In the genomic region with DNA sequence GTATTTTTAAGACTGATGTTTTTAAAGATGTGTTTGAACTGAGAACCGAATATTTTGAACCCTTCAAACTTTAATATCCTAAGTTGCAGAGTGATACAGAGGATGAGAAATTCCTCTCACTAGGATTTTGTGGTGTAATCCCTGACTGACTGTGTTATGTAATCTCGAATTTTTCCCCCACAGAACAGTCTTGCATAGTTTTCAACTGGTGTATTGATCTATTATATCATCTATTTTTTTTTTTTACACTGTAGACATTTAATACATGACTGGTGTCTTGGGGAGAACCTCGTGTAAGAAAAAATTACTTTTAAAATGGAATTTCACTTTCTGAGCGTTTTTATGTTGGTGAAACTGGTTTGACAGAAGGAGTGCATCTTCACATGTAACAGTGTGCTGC, we compare ENCODE assay signal across 16 mouse cellular contexts. TPM values are rescaled to one million over a fixed set of nuclear protein-coding genes. Genes with fewer than 3 reads are reported as not detected.
DNase-seq lines count a peak whose midpoint lies in the region; ATAC-seq and TF ChIP-seq lines count a peak whose summit lies in the region.
"Had no signal": no experiment of that assay in that cellular context is flagged by ENCODE, and none has a peak within 500 bp of the region (broad histone marks: within the 10 kb centered on the region; RNA-seq: fewer than 3 reads in every experiment).

No protein-coding gene starts in this region.

- DNase-seq in cerebellum, adult 2 months: peak in 1 of 2 experiments; percentile 60
- DNase-seq in cerebellum, adult 8-10 months: no peak
- no peak for DNase-seq in heart, adult 18-20 months
- no peak for DNase-seq in stomach, postnatal 0 days (ENCODE audit: low spot score)
- DNase-seq in frontal cortex, postnatal 10 days (ENCODE audit: low spot score in 2 of 2): no peak
- DNase-seq in ovary, postnatal 36 days (ENCODE audit: low spot score): no peak
- DNase-seq: adrenal gland, adult 2 months; cerebellum, postnatal 36 days; kidney, postnatal 36 days; lung, embryonic 14.5 days; right cerebral cortex, postnatal 25 days had no signal

- TF ChIP-seq EP300 in stomach, postnatal 0 days (optimal IDR thresholded peaks at IDR 0.05): no peak

- TF ChIP-seq POLR2A in cerebellum, adult 2 months (IDR thresholded peaks at IDR 0.05; ENCODE audit: borderline replicate concordance, insufficient read depth, low read length): no peak

- TF ChIP-seq CTCF in cerebellum, adult 2 months (IDR thresholded peaks at IDR 0.05; ENCODE audit: borderline replicate concordance, insufficient read depth, low read depth, low read length): no peak
- no peak for TF ChIP-seq CTCF in stomach, postnatal 0 days (IDR thresholded peaks at IDR 0.05; ENCODE audit: low read depth)

- WGBS in cerebellum, adult 2 months: 29% methylated on average over 4 of the region's 4 CpGs
- WGBS in heart, embryonic 16.5 days: 64% methylated on average over 4 of the region's 4 CpGs
- WGBS in stomach, embryonic 14.5 days: 56% methylated on average over 4 of the region's 4 CpGs
- WGBS in stomach, postnatal 0 days: 69% methylated on average over 4 of the region's 4 CpGs

- H3K27ac ChIP-seq in cerebellum, adult 2 months (ENCODE audit: insufficient read depth, low read length): 0 out of 2 replicates have a peak overlapping the region, but pooled peaks have one; percentile 66
- H3K27ac ChIP-seq in heart, embryonic 16.5 days (ENCODE audit: low read length): no peak overlapping the region
- H3K27ac ChIP-seq in stomach, embryonic 14.5 days (ENCODE audit: low read length): no peak overlapping the region
- no peak overlapping the region for H3K27ac ChIP-seq in stomach, postnatal 0 days (replicated peaks)
- H3K27ac ChIP-seq: embryonic facial prominence, embryonic 13.5 days had no signal

- no peak for ATAC-seq in heart, embryonic 16.5 days (replicated peaks; ENCODE audit: extremely low read depth, insufficient read depth, low FRiP score)
- no peak for ATAC-seq in stomach, embryonic 14.5 days (ENCODE audit: insufficient number of reproducible peaks, insufficient read depth, low FRiP score, low read depth)
- no peak for ATAC-seq in stomach, postnatal 0 days (ENCODE audit: low FRiP score, low TSS enrichment)
- ATAC-seq: intestine, embryonic 16.5 days; Patski had no signal

- H3K4me3 ChIP-seq in cerebellum, adult 2 months (replicated peaks; ENCODE audit: insufficient read depth, low read depth, low read length): peak overlapping the region; percentile 70
- H3K4me3 ChIP-seq in heart, embryonic 16.5 days (ENCODE audit: low read length): peak overlapping the region; percentile 24
- no peak overlapping the region for H3K4me3 ChIP-seq in stomach, embryonic 14.5 days (ENCODE audit: low read depth, low read length)
- no peak overlapping the region for H3K4me3 ChIP-seq in stomach, postnatal 0 days (ENCODE audit: low read depth, low read length)
- H3K4me3 ChIP-seq: embryonic facial prominence, embryonic 13.5 days had no signal

- peaks cover 14% of the 10 kb centered on the region; the same call in 1 of the 2 replicates for H3K4me1 ChIP-seq in cerebellum, adult 2 months (ENCODE audit: control insufficient read depth, insufficient read depth, low read length)
- 0 out of 2 replicates have a peak, but pooled peaks cover 3% of the 10 kb centered on the region for H3K4me1 ChIP-seq in heart, embryonic 16.5 days (ENCODE audit: control insufficient read depth, insufficient read depth, low read length)
- H3K4me1 ChIP-seq in stomach, embryonic 14.5 days (ENCODE audit: control insufficient read depth, insufficient read depth, low read length): no peaks in the 10 kb centered on the region
- no peaks in the 10 kb centered on the region for H3K4me1 ChIP-seq in stomach, postnatal 0 days (replicated peaks; ENCODE audit: control insufficient read depth, insufficient read depth)

- no peaks in the 10 kb centered on the region for H3K9me3 ChIP-seq in heart, embryonic 16.5 days (replicated peaks; ENCODE audit: control insufficient read depth, low read length)
- no peaks in the 10 kb centered on the region for H3K9me3 ChIP-seq in stomach, embryonic 14.5 days (ENCODE audit: control insufficient read depth, low read depth, low read length)
- H3K9me3 ChIP-seq in stomach, postnatal 0 days (ENCODE audit: control insufficient read depth, low read length): no peaks in the 10 kb centered on the region
- H3K9me3 ChIP-seq: embryonic facial prominence, embryonic 13.5 days had no signal

- no peak overlapping the region for H3K9ac ChIP-seq in heart, embryonic 16.5 days (ENCODE audit: low read length)
- no peak overlapping the region for H3K9ac ChIP-seq in stomach, embryonic 14.5 days (replicated peaks; ENCODE audit: low read depth, low read length)
- no peak overlapping the region for H3K9ac ChIP-seq in stomach, postnatal 0 days (ENCODE audit: low read length)
- H3K9ac ChIP-seq: embryonic facial prominence, embryonic 13.5 days; lung, embryonic 14.5 days had no signal

- H3K27me3 ChIP-seq in cerebellum, adult 2 months (ENCODE audit: control insufficient read depth, insufficient read depth, low read length): no peaks in the 10 kb centered on the region
- H3K27me3 ChIP-seq in heart, embryonic 16.5 days (ENCODE audit: control insufficient read depth, insufficient read depth, low read length): no peaks in the 10 kb centered on the region
- H3K27me3 ChIP-seq in stomach, embryonic 14.5 days (ENCODE audit: control insufficient read depth, insufficient read depth, low read length): no peaks in the 10 kb centered on the region
- no peaks in the 10 kb centered on the region for H3K27me3 ChIP-seq in stomach, postnatal 0 days (ENCODE audit: control insufficient read depth, insufficient read depth, low read length)
- H3K27me3 ChIP-seq: embryonic facial prominence, embryonic 13.5 days; Patski had no signal

- peak overlapping the region; percentile 65 for H3K4me2 ChIP-seq in heart, embryonic 16.5 days (ENCODE audit: low read depth, low read length)
- H3K4me2 ChIP-seq in stomach, embryonic 14.5 days (replicated peaks; ENCODE audit: low read depth, low read length): peak overlapping the region; percentile 74
- no peak overlapping the region for H3K4me2 ChIP-seq in stomach, postnatal 0 days (replicated peaks; ENCODE audit: low read depth)

- no peaks in the 10 kb centered on the region for H3K36me3 ChIP-seq in heart, embryonic 16.5 days (ENCODE audit: control insufficient read depth, insufficient read depth)
- H3K36me3 ChIP-seq in stomach, embryonic 14.5 days (ENCODE audit: control insufficient read depth, insufficient read depth, low read length): no peaks in the 10 kb centered on the region
- H3K36me3 ChIP-seq in stomach, postnatal 0 days (ENCODE audit: control insufficient read depth, insufficient read depth, low read length): no peaks in the 10 kb centered on the region
- H3K36me3 ChIP-seq: embryonic facial prominence, embryonic 13.5 days had no signal

RNA-seq across cellular contexts. Expression of a gene that starts 2.0 kb away (rescaled TPM):
- polyA plus RNA-seq in cerebellum, adult 2 months (2012; rRNA removed): 166 and 191 TPM in 2 replicates
- polyA plus RNA-seq in heart, embryonic 16.5 days (2015; fragmentation: Nextera tagmentation; extraction: Ambion mirVana): 31.9 and 40.2 TPM in 2 replicates
- 10 to 100 TPM; 49.1 to 58.5 TPM for total RNA-seq in heart, adult 18-20 months (2021)
- polyA plus RNA-seq in stomach, embryonic 14.5 days (2014; fragmentation: Nextera tagmentation; extraction: Ambion mirVana): 45.9 and 51.4 TPM in 2 replicates
- 12.9 and 14.4 TPM in 2 replicates for polyA plus RNA-seq in stomach, postnatal 0 days (2015; fragmentation: Nextera tagmentation; extraction: Ambion mirVana)

Comparison
In these comparisons a context has a peak if more than half of its experiments do, and no peak if none do; other contexts are left out.
1. H3K4me3 ChIP-seq: peak in cerebellum, adult 2 months (single experiment) and heart, embryonic 16.5 days (single experiment); none in stomach, embryonic 14.5 days (single experiment) and stomach, postnatal 0 days (single experiment).